Mouse (Mus musculus) C2C12 (cell line): ENCODE data around the gene Oxsm.

ENCODE experiments used
- CEBPB ChIP-seq: IDR thresholded peaks from one replicate; pipeline ENCODE4 v1.6.1; 2011; ENCODE audit warnings: low read depth, mild to moderate bottlenecking, control low read depth, moderate library complexity
- CTCF ChIP-seq: IDR thresholded peaks from one replicate; pipeline ENCODE4 v1.5.1; 2011; ENCODE audit not compliant: control insufficient read depth, insufficient read depth, insufficient read length
- FOSL1 ChIP-seq: IDR thresholded peaks from one replicate; pipeline ENCODE4 v1.8.0; 2011; ENCODE audit warnings: mild to moderate bottlenecking, low read length; ENCODE audit not compliant: poor library complexity, insufficient read depth, severe bottlenecking
- MAX ChIP-seq: IDR thresholded peaks from one replicate; pipeline ENCODE4 v1.6.1; 2011; ENCODE audit warnings: mild to moderate bottlenecking, control low read depth
- MYOG ChIP-seq: IDR thresholded peaks from one replicate; pipeline ENCODE4 v1.6.1; 2011; ENCODE audit not compliant: control insufficient read depth, insufficient read length; ENCODE audit errors: extremely low read depth
- USF1 ChIP-seq: IDR thresholded peaks from one replicate; pipeline ENCODE4 v1.6.1; 2011; ENCODE audit warnings: low read depth, mild to moderate bottlenecking, control low read depth, moderate library complexity

GRCm38 (mm10) chr14:16267028-16267427 lies 17.4 kb upstream of the Oxsm start:
- TF ChIP-seq CTCF, result no peak
- TF ChIP-seq CEBPB, result no peak
- no peak for TF ChIP-seq MAX
- no peak for TF ChIP-seq USF1
- no peak for TF ChIP-seq MYOG
- TF ChIP-seq FOSL1, result no peak
